Mouse (Mus musculus) erythroblast, embryonic 14.5 days (primary cell): Measurements from ENCODE around the gene Stard10.

Experiments
- GATA1 ChIP-seq: IDR thresholded peaks from 2 replicates; pipeline ENCODE4 v1.6.1; 2012; ENCODE audit warnings: low read length, inconsistent platforms, mixed read lengths
- TAL1 ChIP-seq: IDR thresholded peaks from 3 replicates; pipeline ENCODE4 v1.6.1; 2012; ENCODE audit warnings: low read length, inconsistent platforms, mixed read lengths

DNA sequence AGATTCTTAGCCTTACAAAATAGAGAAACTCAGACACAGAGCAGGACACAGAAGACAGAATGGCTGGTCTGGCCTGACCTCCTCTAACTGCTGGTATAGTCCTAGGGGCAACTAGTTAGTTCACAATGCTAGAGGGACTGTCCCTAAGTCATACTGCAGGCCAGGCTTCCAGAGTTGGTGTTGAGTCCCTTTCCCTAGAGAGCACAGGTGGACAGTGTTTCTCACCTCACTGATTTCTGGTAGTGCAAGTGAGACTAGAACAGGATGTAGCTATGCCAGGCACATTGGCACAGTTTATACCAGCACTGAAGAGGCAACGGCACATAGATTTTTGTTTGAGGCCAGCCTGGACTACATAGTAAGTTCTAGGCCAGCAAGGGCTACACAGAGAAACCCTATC, 24.2 kb upstream of the Stard10 start:
- TF ChIP-seq TAL1 (no peak), GATA1 (no peak)
